Mouse (Mus musculus): Measurements from ENCODE around the gene Zfp658. TPM values are rescaled to one million over a fixed set of nuclear protein-coding genes. Genes with fewer than 3 reads are reported as not detected.
A peak's percentile ranks its signal among the peaks of the same experiment; 100 is the strongest.

Zfp658 gene
- polyA plus RNA-seq, 1 experiment, result 10.3 TPM

- TF ChIP-seq POLR2A (IDR thresholded peaks at IDR 0.05; ENCODE audit: borderline replicate concordance, insufficient read depth, low read length) (no peak), CTCF (IDR thresholded peaks at IDR 0.05; ENCODE audit: borderline replicate concordance, insufficient read depth, low read depth, low read length) (no peak)
- DNase-seq, result no peak
- Histone ChIP-seq H3K4me1 (ENCODE audit: control insufficient read depth, insufficient read depth, low read length) (peaks cover 7% of the 10 kb centered on the region), H3K4me3 (replicated peaks; ENCODE audit: insufficient read depth, low read depth, low read length) (no peak overlapping the region), H3K27ac (ENCODE audit: insufficient read depth, low read length) (no peak overlapping the region), H3K27me3 (ENCODE audit: control insufficient read depth, insufficient read depth, low read length) (no peaks in the 10 kb centered on the region)
- WGBS, result 83% methylated on average over 5 of the region's 5 CpGs
These were observed 22.7 kb downstream of the Zfp658 start for GRCm38 (mm10) chr7:43584790-43585189.

GRCm38 (mm10) chr7:43601884-43602283 lies 39.8 kb downstream of the Zfp658 start:
- TF ChIP-seq POLR2A (IDR thresholded peaks at IDR 0.05; ENCODE audit: borderline replicate concordance, insufficient read depth, low read length) (no peak), CTCF (IDR thresholded peaks at IDR 0.05; ENCODE audit: borderline replicate concordance, insufficient read depth, low read depth, low read length) (no peak)
- no peak for DNase-seq
- H3K4me1 ChIP-seq (ENCODE audit: control insufficient read depth, insufficient read depth, low read length), result no peaks in the 10 kb centered on the region
- no peaks in the 10 kb centered on the region; the same call in 1 of the 2 replicates for H3K27me3 ChIP-seq (ENCODE audit: control insufficient read depth, insufficient read depth, low read length)
- no peak overlapping the region for H3K27ac ChIP-seq (ENCODE audit: insufficient read depth, low read length)
- WGBS, result 41% methylated on average over 5 of the region's 5 CpGs
- no peak overlapping the region for H3K4me3 ChIP-seq (replicated peaks; ENCODE audit: insufficient read depth, low read depth, low read length)

- H3K4me3 ChIP-seq (replicated peaks; ENCODE audit: insufficient read depth, low read depth, low read length), result peak within 1 kb of the TSS; percentile 30
- H3K27ac ChIP-seq (ENCODE audit: insufficient read depth, low read length), result no peak within 1 kb of the TSS
- WGBS, result 13% methylated on average over 41 of the region's 41 CpGs
- H3K4me1 ChIP-seq (ENCODE audit: control insufficient read depth, insufficient read depth, low read length), result no peaks in the 10 kb centered on the region
- TF ChIP-seq CTCF (IDR thresholded peaks at IDR 0.05; ENCODE audit: borderline replicate concordance, insufficient read depth, low read depth, low read length) (no peak), POLR2A (IDR thresholded peaks at IDR 0.05; ENCODE audit: borderline replicate concordance, insufficient read depth, low read length) (no peak)
- H3K27me3 ChIP-seq (ENCODE audit: control insufficient read depth, insufficient read depth, low read length), result no peaks in the 10 kb centered on the region; the same call in 1 of the 2 replicates
- DNase-seq, result peak; percentile 25 to 30
These were observed 45.1 kb downstream of the Zfp658 start, which contains the start of gene Zfp819 for GRCm38 (mm10) chr7:43606896-43607742. Zfp819 (plus strand) TSS chr7:43607169.

- H3K4me3 ChIP-seq (replicated peaks; ENCODE audit: insufficient read depth, low read depth, low read length), result no peak overlapping the region
- 36% methylated on average over 5 of the region's 5 CpGs for WGBS
- no peak for DNase-seq
These were observed 45.8 kb downstream of the Zfp658 start for GRCm38 (mm10) chr7:43607743-43608287.

GRCm38 (mm10) chr7:43608316-43608824 lies 46.3 kb downstream of the Zfp658 start:
- no peak for TF ChIP-seq CTCF (IDR thresholded peaks at IDR 0.05; ENCODE audit: borderline replicate concordance, insufficient read depth, low read depth, low read length)
- TF ChIP-seq POLR2A (IDR thresholded peaks at IDR 0.05; ENCODE audit: borderline replicate concordance, insufficient read depth, low read length), result no peak
- H3K27me3 ChIP-seq (ENCODE audit: control insufficient read depth, insufficient read depth, low read length), result no peaks in the 10 kb centered on the region; the same call in 1 of the 2 replicates
- no peak for DNase-seq
- 80% methylated on average over 7 of the region's 7 CpGs for WGBS
- no peak overlapping the region for H3K27ac ChIP-seq (ENCODE audit: insufficient read depth, low read length)
- H3K4me3 ChIP-seq (replicated peaks; ENCODE audit: insufficient read depth, low read depth, low read length), result no peak overlapping the region
- no peaks in the 10 kb centered on the region for H3K4me1 ChIP-seq (ENCODE audit: control insufficient read depth, insufficient read depth, low read length)

More at GRCm38 (mm10) chr7:43607743-43608287, 45.8 kb downstream of the Zfp658 start:
- TF ChIP-seq CTCF (IDR thresholded peaks at IDR 0.05; ENCODE audit: borderline replicate concordance, insufficient read depth, low read depth, low read length) (no peak), POLR2A (IDR thresholded peaks at IDR 0.05; ENCODE audit: borderline replicate concordance, insufficient read depth, low read length) (no peak)
- Histone ChIP-seq H3K27me3 (ENCODE audit: control insufficient read depth, insufficient read depth, low read length) (no peaks in the 10 kb centered on the region; the same call in 1 of the 2 replicates), H3K27ac (ENCODE audit: insufficient read depth, low read length) (no peak overlapping the region), H3K4me1 (ENCODE audit: control insufficient read depth, insufficient read depth, low read length) (no peaks in the 10 kb centered on the region)

- Histone ChIP-seq H3K4me3 (replicated peaks; ENCODE audit: insufficient read depth, low read depth, low read length) (no peak overlapping the region), H3K27me3 (ENCODE audit: control insufficient read depth, insufficient read depth, low read length) (no peaks in the 10 kb centered on the region; the same call in 1 of the 2 replicates), H3K4me1 (ENCODE audit: control insufficient read depth, insufficient read depth, low read length) (no peaks in the 10 kb centered on the region), H3K27ac (ENCODE audit: insufficient read depth, low read length) (no peak overlapping the region)
- WGBS, result 88% methylated on average over 14 of the region's 14 CpGs
- no peak for DNase-seq
- no peak for TF ChIP-seq CTCF (IDR thresholded peaks at IDR 0.05; ENCODE audit: borderline replicate concordance, insufficient read depth, low read depth, low read length)
- TF ChIP-seq POLR2A (IDR thresholded peaks at IDR 0.05; ENCODE audit: borderline replicate concordance, insufficient read depth, low read length), result no peak
These were observed 51.9 kb downstream of the Zfp658 start for GRCm38 (mm10) chr7:43613816-43614551.

GRCm38 (mm10) chr7:43622927-43623326 lies 60.9 kb downstream of the Zfp658 start:
- 84% methylated on average over 7 of the region's 7 CpGs for WGBS
- no peak for TF ChIP-seq CTCF (IDR thresholded peaks at IDR 0.05; ENCODE audit: borderline replicate concordance, insufficient read depth, low read depth, low read length)
- TF ChIP-seq POLR2A (IDR thresholded peaks at IDR 0.05; ENCODE audit: borderline replicate concordance, insufficient read depth, low read length), result no peak
- H3K4me1 ChIP-seq (ENCODE audit: control insufficient read depth, insufficient read depth, low read length), result no peaks in the 10 kb centered on the region
- H3K27ac ChIP-seq (ENCODE audit: insufficient read depth, low read length), result no peak overlapping the region
- DNase-seq, result no peak
- H3K4me3 ChIP-seq (replicated peaks; ENCODE audit: insufficient read depth, low read depth, low read length), result no peak overlapping the region
- no peaks in the 10 kb centered on the region for H3K27me3 ChIP-seq (ENCODE audit: control insufficient read depth, insufficient read depth, low read length)

All from cerebellum, adult 2 months (tissue).